Mouse (Mus musculus) regulatory T cell (primary cell): ENCODE measurements around the gene Fam120a.

ENCODE experiments used
- in situ Hi-C: fragments of 300-600 bp; cut with MboI, MseI; formaldehyde crosslinking; loops from one replicate; pipeline ENCODE4 v1.15.1; 2025; ENCODE audit warnings: high pct_unique_total_duplicates

The Fam120a gene

GRCm38 (mm10) chr13:48966851-48967821, 681 bp downstream of the Fam120a start:
- in situ Hi-C loops = no loop called here

DNA sequence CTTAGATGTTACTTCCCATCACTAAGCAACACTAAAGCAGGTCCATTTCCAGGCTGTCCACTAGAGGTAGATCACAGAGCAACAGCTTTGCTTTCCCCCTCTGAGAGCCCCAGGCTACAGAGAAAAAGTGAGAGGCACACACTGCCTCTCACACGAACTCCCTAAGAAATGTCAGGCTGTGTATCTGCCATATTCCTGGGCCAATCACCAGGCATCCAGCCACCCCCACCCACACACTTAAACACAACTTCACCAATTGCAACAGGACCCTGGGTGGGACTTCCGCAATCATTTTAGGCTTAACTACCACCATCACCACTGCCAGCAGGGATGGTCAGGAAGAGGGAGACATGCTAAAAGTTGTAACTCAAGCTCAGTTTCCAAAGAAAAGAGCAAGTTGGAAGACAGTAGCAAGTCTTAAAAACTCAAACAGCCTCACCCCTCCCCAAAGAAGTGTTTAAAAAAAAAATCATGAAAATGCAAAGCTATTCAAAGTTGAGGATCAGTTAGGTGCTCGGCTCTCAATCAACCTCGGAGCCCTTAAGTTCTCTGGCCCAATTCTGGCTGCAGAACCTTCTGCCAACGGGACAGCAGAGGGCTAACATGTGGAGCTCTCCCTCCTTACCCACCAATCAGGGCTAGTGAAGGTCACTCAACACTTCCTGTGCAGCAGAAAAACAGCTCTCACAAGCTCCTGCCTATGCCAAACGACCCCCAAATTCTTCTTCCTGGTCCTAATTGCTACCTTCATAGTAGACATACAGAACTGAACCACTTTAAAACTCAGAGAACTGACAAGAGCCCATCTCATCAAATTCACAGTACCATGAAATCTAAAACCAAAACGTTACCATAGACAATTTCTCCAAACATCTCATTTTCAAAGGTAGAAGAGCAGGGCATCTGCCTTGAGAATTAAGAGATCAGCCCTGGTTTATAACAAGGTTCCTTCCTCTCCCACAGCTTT, 2.0 kb downstream of the Fam120a start:
- in situ Hi-C loops = no loop called here

- in situ Hi-C loops = loop anchor here (5.0 kb wide), 1 partner anchor 247 kb away; no protein-coding TSS in a partner anchor
Observed at GRCm38 (mm10) chr13:48964850-48965249, 3.0 kb downstream of the Fam120a start.

DNA sequence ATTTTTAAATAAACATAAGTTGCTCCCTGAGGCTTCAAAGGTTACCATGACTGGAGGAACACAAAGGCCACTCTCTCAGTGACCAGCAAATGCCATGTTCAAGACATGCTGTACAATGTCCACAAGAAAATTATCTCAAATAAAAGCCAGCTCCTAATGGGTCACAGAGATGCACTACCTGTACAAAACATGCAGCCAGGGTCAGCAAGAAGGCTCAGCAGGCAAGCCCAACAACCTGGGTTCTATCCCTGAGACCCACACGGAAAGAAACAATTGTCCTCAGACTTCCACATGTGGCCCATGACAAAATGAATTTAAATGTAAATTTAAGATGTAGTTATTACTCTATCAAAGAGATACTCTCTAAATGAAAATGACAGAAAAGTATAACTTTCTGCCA, 4.7 kb downstream of the Fam120a start:
- in situ Hi-C loops = loop anchor here (5.0 kb wide), 1 partner anchor 249 kb away; no protein-coding TSS in a partner anchor

GRCm38 (mm10) chr13:48962519-48962918, 5.3 kb downstream of the Fam120a start:
- in situ Hi-C loops = loop anchor here (5.0 kb wide), 1 partner anchor 250 kb away; no protein-coding TSS in a partner anchor

GRCm38 (mm10) chr13:48958608-48959007, 9.2 kb downstream of the Fam120a start:
- in situ Hi-C loops = no loop called here

DNA sequence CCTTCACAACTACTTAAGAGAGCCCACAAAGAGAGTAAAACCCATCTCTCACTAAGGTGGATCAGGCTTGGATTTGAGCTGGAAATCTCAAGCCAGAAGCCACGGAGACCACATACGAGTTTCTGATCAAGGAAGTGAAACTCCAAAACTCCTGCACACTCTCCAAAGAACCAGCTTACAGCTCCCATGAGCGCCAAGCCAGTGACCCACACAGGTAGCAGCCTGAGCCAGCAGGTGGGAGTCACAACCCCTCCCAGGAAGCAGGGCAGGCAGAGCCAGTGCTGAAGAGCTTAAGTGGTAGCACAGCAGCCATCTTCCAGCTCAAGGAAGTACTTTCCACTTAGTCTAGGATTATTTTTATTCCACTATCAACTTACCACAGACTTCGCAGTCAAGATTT, 13.0 kb downstream of the Fam120a start:
- in situ Hi-C loops = loop anchor here (5.0 kb wide), 1 partner anchor 42 kb away; no protein-coding TSS in a partner anchor

- in situ Hi-C loops = loop anchor here (5.0 kb wide), 1 partner anchor 47 kb away; no protein-coding TSS in a partner anchor
Observed at GRCm38 (mm10) chr13:48950600-48951241, 17.1 kb downstream of the Fam120a start.

GRCm38 (mm10) chr13:48948951-48949350, 18.9 kb downstream of the Fam120a start:
- in situ Hi-C loops = no loop called here

DNA sequence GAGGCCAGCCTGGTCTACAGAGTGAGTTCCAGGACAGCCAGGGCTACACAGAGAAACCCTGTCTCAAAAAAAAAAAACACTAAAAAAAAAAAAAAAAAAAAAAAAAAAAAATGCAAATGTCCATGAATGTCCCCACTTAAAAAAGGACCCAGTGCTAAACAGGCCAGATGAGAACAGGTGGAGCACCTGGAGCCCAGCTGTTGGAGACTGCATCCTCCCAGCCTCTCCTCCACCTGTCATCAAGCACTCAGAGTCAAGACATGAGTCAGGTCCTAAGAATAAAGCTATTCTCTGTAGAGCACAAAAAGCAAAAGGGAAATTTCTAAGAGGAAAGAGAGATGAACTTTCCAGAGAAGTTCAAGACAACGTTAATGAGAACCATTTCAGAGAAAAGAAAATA, 23.2 kb downstream of the Fam120a start:
- in situ Hi-C loops = no loop called here

DNA sequence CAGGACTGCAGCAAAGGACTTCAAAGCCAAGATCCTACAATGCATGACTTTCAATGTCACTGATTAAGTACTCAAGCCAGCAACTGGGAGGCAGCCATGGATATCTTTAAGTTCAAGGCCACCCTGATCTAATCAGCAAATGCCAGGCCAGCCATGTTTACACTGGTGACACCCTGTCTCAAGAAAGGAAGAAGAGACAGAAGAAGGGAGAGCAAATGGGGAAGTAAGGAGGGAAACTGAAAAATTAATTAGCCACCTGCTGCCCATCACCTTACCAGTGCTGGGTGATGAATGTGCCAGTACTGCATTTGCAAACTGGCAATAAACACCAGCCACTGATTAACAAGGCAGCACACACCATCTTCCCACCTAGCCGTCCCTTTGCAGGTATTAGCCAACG, 25.3 kb downstream of the Fam120a start:
- in situ Hi-C loops = no loop called here

DNA sequence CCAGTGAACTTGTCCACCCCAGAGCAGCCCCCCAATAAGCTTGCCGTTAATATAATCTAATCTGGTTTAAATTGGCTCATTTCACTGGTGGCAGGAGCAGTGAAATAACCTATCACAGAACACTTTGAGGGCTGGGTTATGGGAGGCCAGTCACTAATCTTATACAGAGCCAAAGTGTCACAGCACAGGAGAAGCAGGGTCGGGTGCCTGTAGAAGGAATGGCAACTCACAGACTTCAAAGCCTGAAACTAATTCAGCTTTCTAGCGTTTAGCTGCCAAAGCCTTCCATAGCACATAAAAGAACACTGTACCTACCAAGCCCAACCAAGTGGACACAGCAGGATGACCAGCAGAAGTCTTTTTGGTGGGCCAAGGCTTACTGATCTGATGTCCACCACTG, 26.0 kb downstream of the Fam120a start:
- in situ Hi-C loops = no loop called here

GRCm38 (mm10) chr13:48934597-48934996, 33.2 kb downstream of the Fam120a start:
- in situ Hi-C loops = no loop called here

DNA sequence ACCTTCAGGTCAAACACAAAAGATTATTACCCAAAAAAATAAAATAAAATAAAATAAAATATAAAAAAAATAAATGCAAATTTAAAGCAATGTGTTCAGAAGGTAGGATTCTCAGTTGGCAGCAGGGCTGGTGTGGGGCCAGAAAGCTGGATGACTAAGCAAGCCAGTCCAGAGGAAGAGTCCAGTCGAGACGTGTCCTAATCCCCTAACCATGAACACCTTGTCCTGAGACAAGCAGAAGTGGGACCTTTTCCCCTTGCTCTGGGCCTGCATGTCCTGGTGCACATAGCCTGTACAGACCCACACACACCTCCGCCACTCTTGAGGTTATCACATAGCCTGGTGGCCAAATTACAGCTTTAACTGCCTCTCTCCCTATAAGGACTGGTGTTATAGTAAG, 35.1 kb downstream of the Fam120a start:
- in situ Hi-C loops = no loop called here

GRCm38 (mm10) chr13:48931687-48932086, 36.1 kb downstream of the Fam120a start:
- in situ Hi-C loops = no loop called here

- in situ Hi-C loops = no loop called here
Observed at GRCm38 (mm10) chr13:48931232-48931631, 36.6 kb downstream of the Fam120a start.

GRCm38 (mm10) chr13:48929535-48930110, 38.2 kb downstream of the Fam120a start:
- in situ Hi-C loops = no loop called here

- in situ Hi-C loops = no loop called here
Observed at GRCm38 (mm10) chr13:48927609-48928008, 40.2 kb downstream of the Fam120a start.

DNA sequence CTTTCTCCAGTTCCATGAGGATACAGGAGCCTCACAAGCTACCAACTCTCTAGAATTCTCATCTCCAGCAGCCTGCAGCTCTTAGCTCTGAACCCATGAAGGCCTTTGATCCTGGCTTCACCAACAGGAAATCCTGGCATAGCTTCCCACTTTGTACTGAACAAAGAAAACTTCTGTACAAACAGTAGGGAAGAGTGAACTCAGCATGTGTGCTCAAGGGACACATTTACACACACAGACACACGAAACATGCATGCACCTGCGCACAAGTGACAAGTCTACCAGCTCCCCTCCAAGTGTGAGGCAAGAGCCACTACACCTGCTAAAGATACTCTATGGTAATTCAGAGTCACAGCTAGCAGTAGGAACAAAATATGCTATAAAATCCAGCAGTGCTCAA, 45.1 kb downstream of the Fam120a start:
- in situ Hi-C loops = no loop called here

GRCm38 (mm10) chr13:48921256-48921655, 46.6 kb downstream of the Fam120a start:
- in situ Hi-C loops = no loop called here
